Mouse (Mus musculus) cortical plate, adult 2 months (tissue): ENCODE measurements at regions not wholly inside any gene's neighbourhood (a gene's known extent, or its start where the extent isn't known, plus 50 kb on each side); places are given as distances from the start of the nearest gene placed in this dataset.

Experiments used
- CTCF ChIP-seq: fragments of 200-500 bp; IDR thresholded peaks from 2 replicates; pipeline ENCODE4 v1.5.1; 2011; ENCODE audit warnings: mild to moderate bottlenecking, control low read depth, low read length; ENCODE audit not compliant: insufficient read depth; ENCODE audit errors: extremely low read depth
- POLR2A ChIP-seq: fragments of 200-500 bp; IDR thresholded peaks from 2 replicates; pipeline ENCODE4 v1.6.1; 2011; ENCODE audit warnings: mild to moderate bottlenecking, low read length, control low read depth; ENCODE audit not compliant: insufficient read depth; ENCODE audit errors: extremely low read depth

DNA sequence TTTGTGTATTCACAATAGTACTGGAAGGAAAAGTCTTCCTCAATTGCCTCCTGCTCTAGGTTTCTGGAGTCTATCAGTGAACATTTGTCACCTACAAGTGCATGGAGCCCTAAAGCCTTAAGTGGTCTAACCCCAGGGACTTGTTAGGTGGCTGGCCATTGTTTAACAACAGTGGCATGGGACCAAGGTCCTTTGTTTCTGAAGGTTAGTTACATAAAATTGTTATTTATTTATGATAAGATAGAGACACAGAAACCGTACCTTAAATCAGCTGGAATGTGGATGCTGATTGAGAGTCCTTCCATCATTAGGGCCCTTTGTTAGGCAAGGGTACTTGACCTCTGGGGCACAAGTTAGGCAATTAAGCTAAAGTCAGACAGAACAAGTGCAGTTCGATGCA, 99.6 kb upstream of the Map4k3 start:
- TF ChIP-seq POLR2A (no peak), CTCF (no peak)
